Mouse (Mus musculus): ENCODE data around the gene Myh15.
"Not testable (repeated sequence)": the region's sequence is repeated elsewhere in the genome, so short reads cannot be mapped to it uniquely, and the experiment has no call there.

Myh15 gene

GRCm38 (mm10) chr16:49057186-49057585 is at the start of gene Myh15:
Gene Myh15, plus strand, starts transcription at chr16:49057486.
- no peak for DNase-seq (ENCODE audit: low read depth)

DNA sequence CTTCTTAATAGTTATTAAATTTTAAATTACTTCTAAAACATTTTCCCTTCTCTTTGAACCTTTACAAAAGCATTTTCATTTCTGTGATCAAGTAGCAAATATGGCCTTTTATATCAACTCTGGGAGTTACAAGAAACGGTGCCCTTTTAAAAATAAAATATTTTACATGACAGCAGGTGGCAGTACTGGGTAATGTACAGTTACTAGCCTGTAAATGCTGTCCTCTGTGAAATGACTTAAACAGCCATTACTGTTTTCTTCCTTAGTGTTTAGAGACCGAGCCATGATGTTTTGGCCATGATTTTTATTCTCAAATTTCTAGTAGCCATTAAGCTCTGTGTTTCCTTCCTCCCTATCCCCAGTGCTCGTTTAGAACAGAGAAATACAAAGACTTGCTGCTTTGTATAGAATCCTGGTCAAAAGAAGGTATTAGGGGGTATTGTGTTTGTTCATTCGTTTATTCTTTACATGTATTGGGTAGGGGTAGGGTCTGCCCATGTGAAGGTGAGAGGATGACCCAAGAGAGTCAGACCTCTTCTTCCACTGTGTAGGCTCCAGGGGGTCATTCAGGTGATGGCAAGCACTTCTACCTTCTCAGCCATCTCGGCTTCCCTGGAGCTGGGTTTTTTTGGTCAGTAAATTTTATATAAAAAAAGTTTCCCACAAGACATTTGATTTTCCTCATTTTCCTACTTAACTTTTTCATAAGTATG is 40.5 kb upstream of the Myh15 start:
- no peak for DNase-seq (ENCODE audit: low read depth)

DNA sequence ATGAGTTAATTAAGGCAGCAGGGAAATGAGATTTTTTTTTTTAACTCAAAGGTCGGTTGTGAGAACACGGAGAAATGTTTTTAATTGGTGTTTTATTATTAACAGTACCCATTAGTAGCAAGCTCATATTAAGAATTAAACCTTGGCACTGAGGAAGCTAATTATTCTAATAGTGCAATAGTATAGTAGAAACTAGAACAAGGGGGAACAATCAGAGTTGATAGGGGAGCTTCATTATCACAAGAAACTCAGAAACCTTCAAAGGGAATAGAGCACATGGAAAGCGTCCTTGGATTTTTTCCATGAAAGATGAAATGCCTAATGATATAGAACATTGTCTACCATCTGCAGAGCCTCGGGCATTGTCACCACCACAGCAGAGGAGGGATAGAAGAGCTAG is 21.4 kb upstream of the Myh15 start:
- DNase-seq (ENCODE audit: low read depth) = no peak

- no peak for DNase-seq (ENCODE audit: low read depth)
Measured at GRCm38 (mm10) chr16:49037771-49038170, 19.5 kb upstream of the Myh15 start.

GRCm38 (mm10) chr16:49040554-49041221 is 16.6 kb upstream of the Myh15 start:
- DNase-seq (ENCODE audit: low read depth) = no peak

GRCm38 (mm10) chr16:49049214-49049613 is 8.1 kb upstream of the Myh15 start:
- no peak for DNase-seq (ENCODE audit: low read depth)

DNA sequence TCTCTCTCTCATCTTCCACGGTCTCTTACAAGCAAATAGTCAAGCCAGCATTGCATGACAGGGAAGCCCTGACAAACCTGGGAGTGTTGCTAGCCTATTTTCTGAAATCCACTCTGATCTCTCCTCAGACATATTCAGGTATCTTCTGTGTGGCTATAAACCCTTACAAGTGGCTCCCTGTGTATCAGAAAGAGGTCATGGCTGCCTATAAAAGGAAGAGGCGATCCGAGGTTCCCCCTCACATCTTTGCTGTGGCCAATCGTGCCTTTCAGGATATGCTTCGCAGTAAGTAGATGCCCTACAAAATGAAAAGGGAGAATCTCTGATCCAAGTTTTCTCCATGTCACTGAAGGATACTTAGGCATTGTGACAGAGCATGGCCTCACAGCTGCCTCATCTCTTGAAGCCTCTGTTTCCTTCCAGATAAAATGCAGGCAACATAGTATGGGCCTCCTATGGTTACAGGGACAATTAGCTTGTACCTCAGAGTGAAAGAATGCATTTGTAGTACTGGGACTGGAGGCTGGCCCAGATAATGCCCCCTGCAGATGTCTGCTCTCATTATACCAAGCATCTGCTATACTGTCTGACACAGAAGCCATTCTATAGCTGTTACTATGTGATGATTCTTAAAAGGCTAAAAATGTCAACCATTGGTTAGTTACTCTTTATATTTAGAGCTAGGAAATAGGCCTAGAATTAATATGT is 12.1 kb downstream of the Myh15 start:
- no peak for DNase-seq (ENCODE audit: low read depth)

GRCm38 (mm10) chr16:49071316-49071715 is 14.0 kb downstream of the Myh15 start:
- DNase-seq (ENCODE audit: low read depth) = no peak

- DNase-seq (ENCODE audit: low read depth) = no peak
Measured at GRCm38 (mm10) chr16:49128015-49128414, 70.7 kb downstream of the Myh15 start.

- no peak for DNase-seq (ENCODE audit: low read depth)
Measured at GRCm38 (mm10) chr16:49156193-49156592, 98.9 kb downstream of the Myh15 start.

- peak; percentile 14 for DNase-seq (ENCODE audit: low read depth)
Measured at GRCm38 (mm10) chr16:49164349-49165137, 107.3 kb downstream of the Myh15 start.

DNA sequence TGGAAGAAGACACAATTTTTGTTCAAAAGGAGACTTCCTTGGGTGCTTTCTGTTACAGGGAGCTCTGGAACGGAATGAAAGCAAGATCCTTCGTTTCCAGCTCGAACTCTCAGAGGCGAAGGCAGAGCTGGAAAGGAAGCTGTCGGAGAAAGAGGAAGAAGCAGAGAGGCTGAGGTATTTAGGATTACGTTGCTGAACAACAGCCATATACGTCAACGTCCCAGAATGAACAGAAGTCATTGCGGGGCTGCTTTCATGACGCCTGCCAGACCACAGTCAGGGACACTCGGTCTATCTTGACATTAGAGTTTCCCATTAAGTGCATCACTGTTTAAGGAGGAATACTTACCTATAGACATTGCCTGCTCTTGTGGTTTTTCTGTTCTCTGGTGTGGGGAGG is 108.4 kb downstream of the Myh15 start:
- no peak for DNase-seq (ENCODE audit: low read depth)

DNA sequence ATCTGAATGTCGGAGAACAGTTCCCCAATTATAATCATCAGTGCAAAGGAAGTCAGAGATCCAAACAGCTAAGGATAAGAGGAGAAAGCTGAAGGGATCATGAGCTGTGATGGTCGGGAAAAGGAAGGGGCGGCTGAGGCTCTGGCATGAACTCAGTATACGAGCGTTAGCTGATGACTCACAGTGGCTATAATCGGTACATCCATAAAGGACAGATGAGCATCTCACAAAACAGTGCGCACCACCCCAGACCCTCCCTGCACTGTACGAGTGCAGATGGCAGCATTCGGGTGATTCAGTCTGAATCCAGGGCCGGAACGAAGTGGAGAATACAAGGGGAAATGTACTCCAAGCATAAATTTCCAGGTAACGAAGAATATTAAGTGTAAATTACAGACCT is 110.0 kb downstream of the Myh15 start:
- no peak for DNase-seq (ENCODE audit: low read depth)

GRCm38 (mm10) chr16:49175077-49175476 is 117.8 kb downstream of the Myh15 start:
- DNase-seq (ENCODE audit: low read depth) = no peak

- no peak for DNase-seq (ENCODE audit: low read depth)
Measured at GRCm38 (mm10) chr16:49175729-49176395, 118.6 kb downstream of the Myh15 start.

GRCm38 (mm10) chr16:49193521-49193920 is 136.2 kb downstream of the Myh15 start:
- DNase-seq (ENCODE audit: low read depth) = no peak

DNA sequence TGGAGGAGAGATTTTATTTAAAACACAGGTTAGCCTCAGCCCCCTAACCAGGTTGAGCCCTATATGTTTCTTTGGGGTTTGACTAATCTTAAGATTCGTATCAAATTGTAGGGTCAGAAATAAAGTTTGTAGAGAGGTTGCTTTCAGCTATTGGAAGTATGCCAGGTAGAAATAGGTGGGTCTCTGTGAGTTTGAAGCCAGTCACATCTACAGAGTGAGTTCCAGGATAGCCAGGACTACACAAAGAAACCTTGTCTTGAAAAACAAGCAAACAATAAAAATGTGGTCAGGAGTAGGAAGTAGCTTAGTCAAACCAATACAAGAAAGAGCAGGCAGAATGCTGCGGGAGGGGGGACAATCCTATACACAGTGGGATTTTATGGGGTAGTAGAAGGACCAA is 136.7 kb downstream of the Myh15 start:
- DNase-seq (ENCODE audit: low read depth) = no peak

DNA sequence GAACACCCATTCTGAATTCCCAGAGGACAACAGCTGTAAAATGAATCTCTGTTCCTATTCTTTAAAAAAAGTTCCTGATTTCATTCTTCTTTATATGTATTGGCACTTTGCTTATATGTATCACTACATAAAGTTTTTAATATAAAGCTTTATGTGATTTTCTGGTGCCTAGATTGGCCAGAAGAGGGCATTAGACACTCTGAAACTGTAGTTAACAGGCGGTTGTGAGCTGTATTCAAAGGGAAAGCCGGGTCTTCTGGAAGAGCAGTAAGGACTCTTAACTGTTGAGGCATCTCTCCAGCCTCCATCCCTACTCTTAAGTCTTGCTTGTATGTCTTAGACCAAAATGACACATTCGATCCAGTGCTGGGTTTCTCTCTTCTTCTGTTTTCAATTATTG is 139.0 kb downstream of the Myh15 start:
- DNase-seq (ENCODE audit: low read depth) = no peak

DNA sequence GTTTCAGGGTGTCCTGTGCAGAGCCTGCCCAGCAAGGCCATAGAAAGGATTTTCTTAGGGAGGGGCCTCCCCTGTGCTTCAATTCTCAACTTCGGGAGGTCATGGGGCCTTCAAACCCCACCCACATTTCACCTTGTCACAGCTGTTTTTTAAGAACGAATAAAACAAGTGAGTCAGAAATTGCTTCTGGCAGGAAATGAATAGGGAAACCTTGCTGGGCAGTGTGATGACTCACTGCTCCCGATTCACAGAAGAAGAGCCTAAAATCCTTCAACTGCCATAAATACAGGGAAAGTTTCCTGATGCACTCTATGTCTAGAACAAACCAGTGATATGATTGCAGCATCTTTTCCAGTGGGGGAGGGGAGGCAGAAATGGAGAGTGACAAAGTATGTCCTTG is 140.7 kb downstream of the Myh15 start:
- no peak for DNase-seq (ENCODE audit: low read depth)

DNA sequence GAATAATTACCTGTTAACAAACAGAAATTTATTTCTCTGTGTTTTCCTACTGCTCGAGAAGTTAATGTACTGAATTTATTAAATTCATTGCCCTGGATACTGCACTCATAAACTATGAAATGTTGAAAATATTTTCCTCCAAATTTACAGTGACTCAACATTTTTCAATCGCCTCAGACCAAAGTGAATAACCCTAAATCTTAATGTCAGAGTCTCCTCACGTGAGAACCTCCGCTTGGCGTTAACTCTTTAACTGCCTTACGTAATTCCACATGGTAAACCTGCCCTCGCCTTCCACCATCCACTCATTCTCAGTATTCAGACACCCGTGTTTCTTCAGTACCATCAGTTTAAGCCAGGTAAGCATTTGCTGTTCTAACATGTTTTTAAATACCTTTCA is 166.4 kb downstream of the Myh15 start:
- no peak for DNase-seq (ENCODE audit: low read depth)

GRCm38 (mm10) chr16:49243517-49243916 is 186.2 kb downstream of the Myh15 start:
- DNase-seq (ENCODE audit: low read depth) = not testable (repeated sequence)

All from c-Kit-positive CD71-positive TER-119-negative erythroid progenitor cells, embryonic 14.5 days (primary cell).